Mouse (Mus musculus): Measurements from ENCODE around the gene Ranbp17.

DNA sequence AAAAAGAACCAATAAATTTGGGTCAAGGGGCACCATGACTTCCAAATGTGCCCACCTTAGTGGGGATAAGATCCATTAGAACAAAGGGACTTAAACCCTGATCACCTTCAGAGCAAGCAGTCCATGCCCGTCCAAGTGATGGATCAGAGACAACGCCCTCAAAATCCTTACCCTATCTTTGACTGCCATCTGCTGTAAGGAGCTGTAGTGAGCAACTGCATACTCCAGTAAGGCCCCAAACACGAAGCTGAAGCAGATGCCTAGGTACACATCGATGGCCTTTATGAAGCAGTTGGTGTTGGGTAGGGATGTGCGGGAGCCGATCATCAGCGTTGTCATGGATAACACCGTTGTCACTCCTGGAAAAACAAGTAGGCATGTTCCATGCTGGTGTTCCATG lies 40.6 kb upstream of the Ranbp17 start:
- TF ChIP-seq TAL1 (IDR thresholded peaks at IDR 0.05; ENCODE audit: low read length) (no peak), GATA1 (IDR thresholded peaks at IDR 0.05; ENCODE audit: low read length) (no peak)
